Mouse (Mus musculus) C2C12 (cell line): ENCODE data around the gene Elf5.

Experiments
- CTCF ChIP-seq: IDR thresholded peaks from one replicate; pipeline ENCODE4 v1.5.1; 2011; ENCODE audit not compliant: control insufficient read depth, insufficient read depth, insufficient read length
- MAX ChIP-seq: IDR thresholded peaks from one replicate; pipeline ENCODE4 v1.6.1; 2011; ENCODE audit warnings: mild to moderate bottlenecking, control low read depth
- MYOD1 ChIP-seq: IDR thresholded peaks from one replicate; pipeline ENCODE4 v1.6.1; 2011; ENCODE audit warnings: low read depth; ENCODE audit not compliant: control insufficient read depth, insufficient read length
- USF1 ChIP-seq: IDR thresholded peaks from one replicate; pipeline ENCODE4 v1.6.1; 2011; ENCODE audit warnings: low read depth, mild to moderate bottlenecking, control low read depth, moderate library complexity

GRCm38 (mm10) chr2:103420650-103421507, 9.4 kb downstream of the Elf5 start:
- TF ChIP-seq MAX = no peak
- no peak for TF ChIP-seq CTCF
- no peak for TF ChIP-seq MYOD1
- no peak for TF ChIP-seq USF1
